ENCODE assay signal across 19 mouse cellular contexts in genomic region chr5:130116857-130117256, GRCm38 (mm10). TPM values are rescaled to one million over a fixed set of nuclear protein-coding genes. Genes with fewer than 3 reads are reported as not detected.
DNase-seq lines count a peak whose midpoint lies in the region; ATAC-seq and TF ChIP-seq lines count a peak whose summit lies in the region.
"Had no signal": no experiment of that assay in that cellular context is flagged by ENCODE, and none has a peak within 500 bp of the region (broad histone marks: within the 10 kb centered on the region; RNA-seq: fewer than 3 reads in every experiment).

No protein-coding gene starts in this region.

- H3ac ChIP-seq in C2C12 (ENCODE audit: control insufficient read depth, insufficient read length, low read depth): no peak overlapping the region

- no peaks in the 10 kb centered on the region for H3K9me3 ChIP-seq in embryonic facial prominence, embryonic 12.5 days
- no peaks in the 10 kb centered on the region for H3K9me3 ChIP-seq in limb, embryonic 13.5 days
- H3K9me3 ChIP-seq in intestine, embryonic 15.5 days: no peaks in the 10 kb centered on the region
- H3K9me3 ChIP-seq: forebrain, embryonic 10.5 days; heart, embryonic 15.5 days; hindbrain, embryonic 13.5 days had no signal

- no peak overlapping the region for H3K4me2 ChIP-seq in embryonic facial prominence, embryonic 12.5 days (replicated peaks)
- no peak overlapping the region for H3K4me2 ChIP-seq in limb, embryonic 13.5 days (replicated peaks)
- no peak overlapping the region for H3K4me2 ChIP-seq in intestine, embryonic 15.5 days (replicated peaks)
- H3K4me2 ChIP-seq: heart, embryonic 15.5 days; hindbrain, embryonic 13.5 days; midbrain, embryonic 11.5 days had no signal

- H3K4me3 ChIP-seq in layer of hippocampus, adult 2 months: no peak overlapping the region
- no peak overlapping the region for H3K4me3 ChIP-seq in C2C12 (ENCODE audit: insufficient read depth, poor library complexity, severe bottlenecking)
- H3K4me3 ChIP-seq in embryonic facial prominence, embryonic 12.5 days: no peak overlapping the region
- H3K4me3 ChIP-seq in limb, embryonic 13.5 days: no peak overlapping the region
- no peak overlapping the region for H3K4me3 ChIP-seq in intestine, embryonic 15.5 days (replicated peaks)
- H3K4me3 ChIP-seq: forebrain, embryonic 10.5 days; heart, embryonic 15.5 days; hindbrain, embryonic 13.5 days had no signal

- peaks cover 14% of the 10 kb centered on the region for H3K79me2 ChIP-seq in C2C12 (ENCODE audit: control insufficient read depth, insufficient read depth)

- TF ChIP-seq CTCF in layer of hippocampus, adult 2 months (conservative IDR thresholded peaks at IDR 0.05): no peak
- TF ChIP-seq CTCF in C2C12 (IDR thresholded peaks at IDR 0.05; ENCODE audit: control insufficient read depth, insufficient read depth, insufficient read length): no peak

- H3K9ac ChIP-seq in embryonic facial prominence, embryonic 12.5 days: no peak overlapping the region
- H3K9ac ChIP-seq in limb, embryonic 13.5 days: no peak overlapping the region
- no peak overlapping the region for H3K9ac ChIP-seq in intestine, embryonic 15.5 days
- H3K9ac ChIP-seq: forebrain, postnatal 0 days; heart, embryonic 15.5 days; hindbrain, embryonic 13.5 days had no signal

- no peaks in the 10 kb centered on the region for H3K27me3 ChIP-seq in C2C12 (ENCODE audit: control insufficient read depth, insufficient read depth, insufficient read length)
- H3K27me3 ChIP-seq in embryonic facial prominence, embryonic 12.5 days: no peaks in the 10 kb centered on the region
- no peaks in the 10 kb centered on the region for H3K27me3 ChIP-seq in limb, embryonic 13.5 days
- no peaks in the 10 kb centered on the region for H3K27me3 ChIP-seq in intestine, embryonic 15.5 days (replicated peaks)
- H3K27me3 ChIP-seq: heart, embryonic 15.5 days; hindbrain, embryonic 13.5 days had no signal

- H3K79me3 ChIP-seq in C2C12 (ENCODE audit: low read depth): no peaks in the 10 kb centered on the region

- peak overlapping the region; percentile 14; the same call in 1 of the 2 replicates for H3K27ac ChIP-seq in layer of hippocampus, adult 2 months
- H3K27ac ChIP-seq in embryonic facial prominence, embryonic 12.5 days: peak overlapping the region; percentile 12; the same call in 1 of the 2 replicates
- peak overlapping the region; percentile 56 for H3K27ac ChIP-seq in limb, embryonic 13.5 days
- H3K27ac ChIP-seq in intestine, embryonic 15.5 days: no peak overlapping the region
- H3K27ac ChIP-seq: forebrain, embryonic 10.5 days; heart, embryonic 15.5 days; hindbrain, embryonic 13.5 days had no signal

- H3K4me1 ChIP-seq in embryonic facial prominence, embryonic 12.5 days: peaks cover 30% of the 10 kb centered on the region; the same call in 1 of the 2 replicates
- peaks cover 52% of the 10 kb centered on the region for H3K4me1 ChIP-seq in limb, embryonic 13.5 days
- peaks cover 9% of the 10 kb centered on the region; the same call in 1 of the 2 replicates for H3K4me1 ChIP-seq in intestine, embryonic 15.5 days (replicated peaks)
- H3K4me1 ChIP-seq: heart, embryonic 15.5 days had no signal

- DNase-seq in layer of hippocampus, adult 2 months (ENCODE audit: low spot score in 2 of 2): no peak
- no peak for DNase-seq in layer of hippocampus, adult 9-10 months (ENCODE audit: low spot score)
- DNase-seq in urinary bladder, postnatal 25 days (ENCODE audit: low spot score): no peak
- DNase-seq: adrenal gland, postnatal 25 days; cerebellum, adult 9-11 months; forebrain, postnatal 0 days; heart, postnatal 36 days; kidney, adult 2 months; thymus, postnatal 4 days had no signal

- peaks cover 6% of the 10 kb centered on the region for H3K36me3 ChIP-seq in C2C12 (ENCODE audit: control insufficient read depth, insufficient read depth)
- peaks cover 7% of the 10 kb centered on the region for H3K36me3 ChIP-seq in embryonic facial prominence, embryonic 12.5 days
- H3K36me3 ChIP-seq in limb, embryonic 13.5 days: peaks cover 35% of the 10 kb centered on the region
- no peaks in the 10 kb centered on the region for H3K36me3 ChIP-seq in intestine, embryonic 15.5 days
- H3K36me3 ChIP-seq: heart, embryonic 15.5 days had no signal

- ATAC-seq in embryonic facial prominence, embryonic 12.5 days (ENCODE audit: insufficient number of reproducible peaks, insufficient read depth, low FRiP score, low TSS enrichment): no peak
- ATAC-seq in limb, embryonic 13.5 days (ENCODE audit: low FRiP score, low read depth): no peak
- no peak for ATAC-seq in megakaryocyte, adult 5-6 weeks (ENCODE audit: poor library complexity, severe bottlenecking)
- no peak for ATAC-seq in intestine, embryonic 15.5 days
- ATAC-seq: forebrain, postnatal 0 days; lung, postnatal 0 days had no signal

- WGBS in embryonic facial prominence, embryonic 12.5 days: 51% methylated on average over 7 of the region's 7 CpGs
- 45% methylated on average over 7 of the region's 7 CpGs for WGBS in limb, embryonic 13.5 days
- 83% methylated on average over 7 of the region's 7 CpGs for WGBS in intestine, embryonic 15.5 days

TF ChIP-seq in C2C12, 6 proteins besides CTCF, POLR2A, EP300 and RAD21:
- TF ChIP-seq USF1 (IDR thresholded peaks at IDR 0.05; ENCODE audit: low read depth): peak; percentile 44
- TF ChIP-seq MYOD1 (IDR thresholded peaks at IDR 0.05; ENCODE audit: control insufficient read depth, insufficient read length, low read depth): peak; percentile 38
- no peak for TF ChIP-seq FOSL1 (IDR thresholded peaks at IDR 0.05; ENCODE audit: insufficient read depth, low read length, poor library complexity, severe bottlenecking)
- TF ChIP-seq MYOG (IDR thresholded peaks at IDR 0.05; ENCODE audit: control insufficient read depth, extremely low read depth, insufficient read length): no peak
- TF ChIP-seq CEBPB (IDR thresholded peaks at IDR 0.05; ENCODE audit: low read depth): no peak
- TF ChIP-seq MAX (IDR thresholded peaks at IDR 0.05): no peak

RNA-seq across cellular contexts. Expression of gene Kctd7, which starts 27.8 kb away (rescaled TPM):
- total RNA-seq in layer of hippocampus, adult 2 months (2021): 10 to 100 TPM; 10.3 to 12.8 TPM
- polyA plus RNA-seq in C2C12 (2012; fragmentation: generic; extraction: Trizol): 2.4 TPM
- 7.3 and 8.7 TPM in 2 replicates for polyA plus RNA-seq in embryonic facial prominence, embryonic 12.5 days (2016; fragmentation: Nextera tagmentation; extraction: Ambion mirVana)
- polyA plus RNA-seq in limb, embryonic 13.5 days (2015; fragmentation: Nextera tagmentation; extraction: Ambion mirVana): 6.7 and 7.0 TPM in 2 replicates
- total RNA-seq in megakaryocyte, adult 5-6 weeks (2015): 1.0 and 1.4 TPM in 2 replicates
- total RNA-seq in megakaryocyte, adult 5-6 weeks (2017): 2.2 and 8.9 TPM in 2 replicates
- polyA plus RNA-seq in intestine, embryonic 15.5 days (2015; fragmentation: Nextera tagmentation; extraction: Ambion mirVana): 3.8 and 3.9 TPM in 2 replicates

RNA-seq across cellular contexts. Expression of gene Tpst1, which starts 43.7 kb away (rescaled TPM):
- 10 to 100 TPM; 48.7 to 49.1 TPM for total RNA-seq in layer of hippocampus, adult 2 months (2021)
- polyA plus RNA-seq in C2C12 (2012; fragmentation: generic; extraction: Trizol): 22.3 TPM
- polyA plus RNA-seq in embryonic facial prominence, embryonic 12.5 days (2016; fragmentation: Nextera tagmentation; extraction: Ambion mirVana): 77.2 and 83.6 TPM in 2 replicates
- polyA plus RNA-seq in limb, embryonic 13.5 days (2015; fragmentation: Nextera tagmentation; extraction: Ambion mirVana): 99.2 and 104 TPM in 2 replicates
- 14.9 and 18.5 TPM in 2 replicates for total RNA-seq in megakaryocyte, adult 5-6 weeks (2015)
- total RNA-seq in megakaryocyte, adult 5-6 weeks (2017): 8.2 and 12.4 TPM in 2 replicates
- polyA plus RNA-seq in intestine, embryonic 15.5 days (2015; fragmentation: Nextera tagmentation; extraction: Ambion mirVana): 53.4 and 59.8 TPM in 2 replicates

RNA-seq across cellular contexts. Expression of gene Rabgef1, which starts 54.7 kb away (rescaled TPM):
- total RNA-seq in layer of hippocampus, adult 2 months (2021): 10 to 100 TPM; 48.8 to 51.1 TPM
- 14.3 TPM for polyA plus RNA-seq in C2C12 (2012; fragmentation: generic; extraction: Trizol)
- 26.3 and 30.3 TPM in 2 replicates for polyA plus RNA-seq in embryonic facial prominence, embryonic 12.5 days (2016; fragmentation: Nextera tagmentation; extraction: Ambion mirVana)
- polyA plus RNA-seq in limb, embryonic 13.5 days (2015; fragmentation: Nextera tagmentation; extraction: Ambion mirVana): 25.8 and 26.6 TPM in 2 replicates
- 16.8 and 19.0 TPM in 2 replicates for total RNA-seq in megakaryocyte, adult 5-6 weeks (2015)
- total RNA-seq in megakaryocyte, adult 5-6 weeks (2017): 19.9 and 22.2 TPM in 2 replicates
- 22.3 and 26.8 TPM in 2 replicates for polyA plus RNA-seq in intestine, embryonic 15.5 days (2015; fragmentation: Nextera tagmentation; extraction: Ambion mirVana)
